In the genomic region with DNA sequence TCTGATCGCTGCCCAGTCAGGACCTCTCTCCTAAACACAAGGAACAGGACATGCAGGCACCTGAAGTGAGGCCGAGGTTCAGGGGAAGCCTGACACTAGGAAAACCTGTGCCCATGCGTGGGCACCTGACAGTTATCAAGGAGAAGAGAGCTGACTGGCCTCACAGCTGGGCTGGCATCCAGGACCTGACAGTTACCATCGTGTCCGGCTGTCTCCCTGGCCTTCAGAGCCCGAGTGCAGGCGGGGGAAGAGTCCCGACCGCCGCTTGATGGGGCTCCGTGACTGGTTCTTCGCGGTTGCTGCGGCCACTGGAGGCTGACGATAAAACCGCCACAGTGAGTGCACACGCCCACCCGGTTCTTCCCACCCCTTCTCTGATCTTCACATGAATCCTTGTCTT, we compare ENCODE assay signal across 34 mouse cellular contexts. TPM values are rescaled to one million over a fixed set of nuclear protein-coding genes. Genes with fewer than 3 reads are reported as not detected.
"Had no signal": no experiment of that assay in that cellular context is flagged by ENCODE, and none has a peak within 500 bp of the region (broad histone marks: within the 10 kb centered on the region; RNA-seq: fewer than 3 reads in every experiment).

No protein-coding gene starts in this region.

- H3K27me3 ChIP-seq: liver, embryonic 13.5 days; midbrain, embryonic 12.5 days; midbrain, embryonic 15.5 days; neural tube, embryonic 13.5 days had no signal

- H3K36me3 ChIP-seq: liver, embryonic 13.5 days; midbrain, embryonic 12.5 days; midbrain, embryonic 15.5 days had no signal

- H3K9ac ChIP-seq: liver, embryonic 13.5 days; midbrain, embryonic 12.5 days; midbrain, embryonic 15.5 days; neural tube, embryonic 13.5 days had no signal

- H3K4me1 ChIP-seq: midbrain, embryonic 15.5 days had no signal

- H3K4me2 ChIP-seq: liver, embryonic 13.5 days; midbrain, embryonic 12.5 days; midbrain, embryonic 15.5 days; neural tube, embryonic 13.5 days had no signal

- H3K4me3 ChIP-seq: layer of hippocampus, adult 2 months; left cerebral cortex, adult 2 months; liver, embryonic 13.5 days; midbrain, embryonic 12.5 days; midbrain, embryonic 15.5 days; myocyte; neural tube, embryonic 13.5 days had no signal

- H3K9me3 ChIP-seq: liver, embryonic 13.5 days; midbrain, embryonic 12.5 days; midbrain, embryonic 15.5 days; neural tube, embryonic 13.5 days had no signal

- DNase-seq: kidney, adult 2 months; kidney, postnatal 25 days; layer of hippocampus, adult 9-11 months; layer of hippocampus, postnatal 36 days; liver, embryonic 13.5 days; lung, adult 2 months; lung, postnatal 14 days; lung, postnatal 4 days; right cerebral cortex, adult 18-20 months; right cerebral cortex, postnatal 25 days; spleen, adult 18-20 months; thymus, postnatal 25 days had no signal

- ATAC-seq: midbrain, embryonic 15.5 days had no signal

- H3K27ac ChIP-seq: kidney, postnatal 0 days; layer of hippocampus, adult 2 months; left cerebral cortex, adult 2 months; liver, embryonic 13.5 days; midbrain, embryonic 12.5 days; midbrain, embryonic 15.5 days; neural tube, embryonic 13.5 days had no signal

RNA-seq across cellular contexts. Expression of gene Olfr412, which starts 33.7 kb away (rescaled TPM):
- total RNA-seq: layer of hippocampus, adult 2 months; layer of hippocampus, postnatal 36 days; left cerebral cortex, adult 2 months; left cerebral cortex, postnatal 10 days; left cerebral cortex, postnatal 36 days; liver, adult 2 months; megakaryocyte progenitor cell, adult 5-6 weeks; monocyte, adult 5-6 weeks; neutrophil, adult 5-6 weeks had no signal
- polyA plus RNA-seq: kidney, adult 2 months; kidney, embryonic 14.5 days; kidney, postnatal 0 days; large intestine, adult 2 months; limb, embryonic 11.5 days; limb, embryonic 14.5 days; liver, adult 2 months; liver, embryonic 13.5 days; liver, embryonic 16.5 days; lung, adult 2 months; lung, embryonic 16.5 days; midbrain, embryonic 12.5 days; midbrain, embryonic 15.5 days; myocyte; neural tube, embryonic 13.5 days; stomach, embryonic 16.5 days; testis, adult 2 months; thymus, postnatal 0 days had no signal

RNA-seq across cellular contexts. Expression of gene Olfr411, which starts 43.1 kb away (rescaled TPM):
- total RNA-seq: layer of hippocampus, adult 2 months; layer of hippocampus, postnatal 36 days; left cerebral cortex, adult 2 months; left cerebral cortex, postnatal 10 days; left cerebral cortex, postnatal 36 days; liver, adult 2 months; megakaryocyte progenitor cell, adult 5-6 weeks; monocyte, adult 5-6 weeks; neutrophil, adult 5-6 weeks had no signal
- polyA plus RNA-seq: kidney, adult 2 months; kidney, embryonic 14.5 days; kidney, postnatal 0 days; large intestine, adult 2 months; limb, embryonic 11.5 days; limb, embryonic 14.5 days; liver, adult 2 months; liver, embryonic 13.5 days; liver, embryonic 16.5 days; lung, adult 2 months; lung, embryonic 16.5 days; midbrain, embryonic 12.5 days; midbrain, embryonic 15.5 days; myocyte; neural tube, embryonic 13.5 days; stomach, embryonic 16.5 days; testis, adult 2 months; thymus, postnatal 0 days had no signal

RNA-seq across cellular contexts. Expression of gene Olfr410, which starts 57.8 kb away (rescaled TPM):
- total RNA-seq: layer of hippocampus, adult 2 months; layer of hippocampus, postnatal 36 days; left cerebral cortex, adult 2 months; left cerebral cortex, postnatal 10 days; left cerebral cortex, postnatal 36 days; liver, adult 2 months; megakaryocyte progenitor cell, adult 5-6 weeks; monocyte, adult 5-6 weeks; neutrophil, adult 5-6 weeks had no signal
- polyA plus RNA-seq: kidney, adult 2 months; kidney, embryonic 14.5 days; kidney, postnatal 0 days; large intestine, adult 2 months; limb, embryonic 11.5 days; limb, embryonic 14.5 days; liver, adult 2 months; liver, embryonic 13.5 days; liver, embryonic 16.5 days; lung, adult 2 months; lung, embryonic 16.5 days; midbrain, embryonic 12.5 days; midbrain, embryonic 15.5 days; myocyte; neural tube, embryonic 13.5 days; stomach, embryonic 16.5 days; testis, adult 2 months; thymus, postnatal 0 days had no signal
